Mouse (Mus musculus) heart, postnatal 0 days (tissue): ENCODE measurements at regions not wholly inside any gene's neighbourhood (a gene's known extent, or its start where the extent isn't known, plus 50 kb on each side); places are given as distances from the start of the nearest gene placed in this dataset.

Experiments used
- CTCF ChIP-seq: IDR thresholded peaks from 2 replicates; pipeline ENCODE4 v1.5.1; 2016; ENCODE audit warnings: antibody characterized with exemption, control low read depth, low read depth
- EP300 ChIP-seq: IDR thresholded peaks from 2 replicates; pipeline ENCODE4 v1.6.1; 2016; ENCODE audit warnings: antibody characterized with exemption, low read depth

GRCm38 (mm10) chr5:148760108-148760507, 169.0 kb downstream of the Katnal1 start:
- no peak for TF ChIP-seq CTCF
- no peak for TF ChIP-seq EP300
